Mouse (Mus musculus): ENCODE results near the gene Otud7a.

The Otud7a gene

GRCm38 (mm10) chr7:63444484-63445345 is at the start of gene Otud7a:
Otud7a (plus strand) TSS chr7:63444751.
- DNase-seq (ENCODE audit: low read depth, low spot score), result peak; percentile 54

GRCm38 (mm10) chr7:63405988-63406387 is 38.6 kb upstream of the Otud7a start:
- no peak for DNase-seq (ENCODE audit: low read depth, low spot score)

GRCm38 (mm10) chr7:63445346-63445700 is 772 bp downstream of the Otud7a start:
- no peak for DNase-seq (ENCODE audit: low read depth, low spot score)

GRCm38 (mm10) chr7:63446951-63447350 is 2.4 kb downstream of the Otud7a start:
- DNase-seq (ENCODE audit: low read depth, low spot score), result no peak

GRCm38 (mm10) chr7:63455228-63455627 is 10.7 kb downstream of the Otud7a start:
- no peak for DNase-seq (ENCODE audit: low read depth, low spot score)

- DNase-seq (ENCODE audit: low read depth, low spot score), result no peak
Measured at GRCm38 (mm10) chr7:63462234-63462633, 17.7 kb downstream of the Otud7a start.

- no peak for DNase-seq (ENCODE audit: low read depth, low spot score)
Measured at GRCm38 (mm10) chr7:63462684-63463083, 18.1 kb downstream of the Otud7a start.

GRCm38 (mm10) chr7:63466729-63467128 is 22.2 kb downstream of the Otud7a start:
- DNase-seq (ENCODE audit: low read depth, low spot score), result no peak

- no peak for DNase-seq (ENCODE audit: low read depth, low spot score)
Measured at GRCm38 (mm10) chr7:63468258-63468657, 23.7 kb downstream of the Otud7a start.

- no peak for DNase-seq (ENCODE audit: low read depth, low spot score)
Measured at GRCm38 (mm10) chr7:63483091-63483490, 38.5 kb downstream of the Otud7a start.

- no peak for DNase-seq (ENCODE audit: low read depth, low spot score)
Measured at GRCm38 (mm10) chr7:63497051-63497547, 52.5 kb downstream of the Otud7a start.

- DNase-seq (ENCODE audit: low read depth, low spot score), result no peak
Measured at GRCm38 (mm10) chr7:63504202-63504601, 59.7 kb downstream of the Otud7a start.

GRCm38 (mm10) chr7:63508079-63508478 is 63.5 kb downstream of the Otud7a start:
- DNase-seq (ENCODE audit: low read depth, low spot score), result no peak

GRCm38 (mm10) chr7:63509825-63510224 is 65.3 kb downstream of the Otud7a start:
- DNase-seq (ENCODE audit: low read depth, low spot score), result no peak

GRCm38 (mm10) chr7:63511458-63511857 is 66.9 kb downstream of the Otud7a start:
- no peak for DNase-seq (ENCODE audit: low read depth, low spot score)

GRCm38 (mm10) chr7:63512561-63512960 is 68.0 kb downstream of the Otud7a start:
- no peak for DNase-seq (ENCODE audit: low read depth, low spot score)

- DNase-seq (ENCODE audit: low read depth, low spot score), result no peak
Measured at GRCm38 (mm10) chr7:63516141-63516895, 71.8 kb downstream of the Otud7a start.

GRCm38 (mm10) chr7:63520299-63520698 is 75.7 kb downstream of the Otud7a start:
- no peak for DNase-seq (ENCODE audit: low read depth, low spot score)

GRCm38 (mm10) chr7:63522403-63522802 is 77.9 kb downstream of the Otud7a start:
- DNase-seq (ENCODE audit: low read depth, low spot score), result no peak

GRCm38 (mm10) chr7:63523051-63523450 is 78.5 kb downstream of the Otud7a start:
- no peak for DNase-seq (ENCODE audit: low read depth, low spot score)

GRCm38 (mm10) chr7:63540293-63540692 is 95.7 kb downstream of the Otud7a start:
- no peak for DNase-seq (ENCODE audit: low read depth, low spot score)

- DNase-seq (ENCODE audit: low read depth, low spot score), result no peak
Measured at GRCm38 (mm10) chr7:63554457-63554856, 109.9 kb downstream of the Otud7a start.

GRCm38 (mm10) chr7:63556324-63556723 is 111.8 kb downstream of the Otud7a start:
- DNase-seq (ENCODE audit: low read depth, low spot score), result no peak

Measured in retina, adult 2 months (tissue).